Mouse (Mus musculus) ES-Bruce4 (cell line): ENCODE measurements around the gene Gm6583.

ENCODE experiments used
- CTCF ChIP-seq: IDR thresholded peaks from one replicate; pipeline ENCODE4 v1.8.1; 2011; ENCODE audit warnings: low read depth, low read length
- EP300 ChIP-seq: IDR thresholded peaks from 2 replicates; pipeline ENCODE4 v1.6.1; 2011; ENCODE audit warnings: low read depth, low read length; ENCODE audit not compliant: insufficient read depth

DNA sequence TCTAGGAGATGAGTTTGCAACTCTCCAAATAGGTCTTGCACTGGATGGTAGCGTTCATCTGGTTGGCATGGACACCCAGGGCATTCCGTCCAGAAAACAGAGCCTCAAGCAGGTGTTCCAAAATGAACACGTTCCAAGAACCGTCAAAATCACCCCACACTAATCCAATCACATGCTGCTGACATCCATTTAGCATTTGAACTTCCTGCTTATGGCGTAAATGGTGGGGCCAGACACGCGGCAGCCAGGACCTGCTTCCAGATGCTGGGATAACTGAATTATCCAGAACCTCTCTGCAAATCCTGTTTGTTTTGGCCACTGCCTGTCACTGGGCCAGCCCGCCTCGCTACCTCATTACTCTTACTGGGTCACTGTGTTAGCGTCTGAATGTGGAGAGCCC is 43.5 kb upstream of the Gm6583 start:
- TF ChIP-seq EP300: no peak
- no peak for TF ChIP-seq CTCF
